Mouse (Mus musculus) adrenal gland, postnatal 14 days (tissue): ENCODE data around the gene Zbtb16. TPM values are rescaled to one million over a fixed set of nuclear protein-coding genes. Genes with fewer than 3 reads are reported as not detected.
A peak's percentile ranks its signal among the peaks of the same experiment; 100 is the strongest.

Source experiments
- DNase-seq: peaks from one replicate; pipeline ENCODE4 v3.0.0; 2021; ENCODE audit warnings: mixed read lengths
- total RNA-seq: library from RNA; stranded (reverse); gene quantifications from 2 replicates; pipeline ENCODE4 v1.2.3, GENCODE M21; 2021

Gene Zbtb16
- total RNA-seq, 1 experiment from 2014 or later, result 88.9 TPM

DNA sequence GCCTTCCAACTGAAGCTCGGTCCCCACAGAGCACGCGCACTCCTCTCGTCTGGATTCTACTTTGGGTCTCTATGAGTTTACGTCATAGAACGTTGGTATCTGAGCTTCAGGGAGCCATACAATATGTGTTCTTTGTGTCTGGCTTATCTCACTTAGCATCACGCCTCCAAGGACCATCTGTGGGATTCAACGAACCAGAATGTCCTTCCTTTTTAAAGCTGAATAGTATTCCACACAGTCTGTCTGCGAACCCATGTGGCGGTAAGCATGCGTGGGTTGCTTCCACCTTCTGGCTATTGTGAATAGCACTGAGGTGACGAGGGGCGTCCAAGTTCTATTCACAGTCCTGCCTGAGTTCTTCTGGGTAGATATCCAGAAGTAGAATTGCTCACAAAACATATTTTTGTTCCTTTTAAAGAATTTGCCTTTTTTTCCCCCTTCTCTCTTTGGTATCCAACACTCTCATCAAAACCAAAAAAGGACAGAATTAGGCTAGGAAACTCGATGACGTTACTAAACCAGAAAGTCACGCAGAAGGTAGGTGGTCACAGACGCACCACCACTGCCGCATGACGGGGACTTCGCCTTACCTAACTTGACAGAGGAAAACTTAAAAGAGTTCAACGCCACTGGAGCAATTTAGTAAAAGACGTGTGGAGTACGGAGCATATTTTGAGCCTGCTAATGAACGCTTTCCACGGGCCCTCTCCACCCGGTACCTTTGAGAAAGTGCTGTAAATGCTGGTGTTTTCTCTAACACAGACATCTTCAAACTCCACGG is 32.4 kb downstream of the Zbtb16 start:
- no peak for DNase-seq

DNA sequence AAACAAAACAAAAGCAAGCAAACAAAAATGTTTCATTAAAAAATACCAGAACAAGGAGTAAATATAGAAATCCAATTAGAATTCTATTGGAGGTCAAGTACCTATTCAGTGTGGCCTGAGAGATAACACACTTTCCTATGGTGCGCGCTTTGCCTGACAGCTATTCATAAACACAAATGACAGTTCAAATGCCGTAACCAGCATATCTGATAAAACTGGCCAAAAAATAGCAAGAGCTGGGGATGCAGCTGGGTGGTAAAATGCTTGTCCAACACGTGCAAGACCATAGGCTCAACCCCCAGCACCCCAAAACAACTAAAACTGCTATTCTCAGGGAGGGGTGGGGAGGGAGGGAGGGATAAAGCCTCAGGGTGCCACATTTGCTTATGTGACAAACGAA is 33.6 kb downstream of the Zbtb16 start:
- no peak for DNase-seq

DNA sequence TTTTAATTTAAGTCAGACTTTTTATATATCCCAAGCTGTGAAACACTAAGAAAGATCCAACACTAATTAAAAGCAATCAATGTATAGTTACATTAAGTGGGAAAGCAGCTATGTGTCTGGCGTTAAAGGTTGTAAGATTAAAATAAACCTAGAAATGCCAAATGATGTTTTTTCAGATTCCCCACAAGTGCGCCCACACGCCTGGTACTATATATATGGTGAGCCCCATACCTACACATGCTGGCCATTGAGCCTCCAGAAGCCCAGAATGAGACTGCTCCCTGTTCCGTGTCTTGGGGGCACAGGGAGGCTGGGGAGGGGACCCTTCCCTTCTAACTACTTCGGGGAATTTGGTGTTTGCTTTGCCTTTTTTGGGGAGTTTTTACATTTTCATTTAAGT is 34.7 kb downstream of the Zbtb16 start:
- no peak for DNase-seq

DNA sequence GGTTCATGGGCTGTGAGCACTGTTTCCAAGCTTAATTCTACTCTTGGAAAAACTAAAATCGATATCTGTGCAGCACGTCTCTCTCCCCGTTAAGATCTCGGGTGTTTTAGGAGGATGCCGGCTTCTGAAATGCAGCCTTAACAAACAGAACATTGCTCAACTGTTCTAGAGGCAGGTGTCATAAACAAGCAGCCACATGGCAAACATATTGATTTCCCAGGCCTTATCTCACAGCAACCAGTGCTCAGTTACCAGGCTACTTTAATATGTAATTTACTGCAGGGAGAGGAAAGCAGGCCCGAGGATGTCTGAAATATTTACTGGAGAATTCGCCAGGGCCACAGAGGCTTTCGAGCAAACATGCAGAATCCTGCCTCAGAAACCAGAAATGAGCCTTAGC is 35.4 kb downstream of the Zbtb16 start:
- DNase-seq, result no peak

DNA sequence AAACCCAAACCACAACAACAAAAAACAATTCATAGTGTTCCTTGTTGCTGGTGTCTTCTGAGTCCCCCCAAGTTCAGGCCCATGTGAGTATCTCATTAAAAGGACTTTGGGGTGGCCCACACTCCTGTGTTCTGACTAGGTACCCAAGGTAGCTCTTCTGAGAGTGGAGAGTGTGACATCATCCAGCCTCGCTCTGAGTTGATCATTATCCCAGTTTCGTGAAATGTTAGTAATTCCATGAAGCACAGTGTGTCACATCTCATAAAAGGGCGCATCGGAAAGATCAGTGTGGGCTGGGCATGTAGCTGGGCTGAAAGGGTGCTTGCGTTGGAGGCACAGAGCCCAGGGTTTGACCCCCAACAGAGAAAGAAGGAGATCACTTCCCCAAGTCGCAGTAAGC is 38.0 kb downstream of the Zbtb16 start:
- DNase-seq, result no peak

DNA sequence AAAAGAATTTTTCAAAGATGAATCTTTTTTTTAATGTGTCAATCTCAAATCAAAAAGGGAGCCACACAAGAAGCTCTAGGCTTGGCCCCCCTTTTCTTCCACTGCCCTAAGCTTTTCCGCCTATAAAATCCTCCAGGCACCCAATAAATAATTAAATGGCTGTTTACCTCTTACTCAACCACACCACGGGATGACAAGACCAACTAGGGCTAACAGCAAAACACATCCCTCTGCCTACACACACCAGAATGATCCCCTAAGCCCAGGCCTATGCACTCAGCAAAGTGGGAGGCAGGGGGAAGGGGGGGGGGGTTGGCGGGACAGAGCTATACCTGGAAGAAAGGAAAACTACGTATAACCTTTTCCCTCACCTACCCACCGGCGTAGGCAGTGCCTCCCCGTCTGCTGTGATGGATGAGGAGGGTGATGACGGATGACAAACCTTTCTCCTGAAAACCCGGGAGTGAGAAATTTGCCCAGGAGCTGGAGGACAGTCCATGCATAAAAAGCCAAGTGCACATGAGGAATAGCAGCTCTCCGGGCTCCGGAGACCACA is 39.7 kb downstream of the Zbtb16 start:
- no peak for DNase-seq

DNA sequence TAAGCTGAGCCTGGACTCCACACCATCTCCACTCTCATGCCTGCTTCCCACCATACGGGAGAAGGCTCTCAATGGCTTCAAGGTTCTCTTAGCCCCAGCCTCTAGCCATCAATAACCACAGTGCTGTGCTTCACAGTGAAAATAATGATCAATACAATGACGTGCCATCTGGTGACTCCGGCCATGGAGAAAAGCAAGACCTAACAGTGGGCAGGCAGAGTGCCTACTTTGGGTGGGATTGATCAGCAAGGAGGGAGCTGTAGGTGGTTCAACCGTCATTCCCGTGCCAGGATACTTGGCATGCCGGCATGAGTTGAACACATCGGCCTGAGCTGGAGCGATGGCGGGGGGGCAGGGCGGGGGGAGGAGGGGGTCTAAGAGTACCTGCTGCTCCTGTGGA is 40.3 kb downstream of the Zbtb16 start:
- no peak for DNase-seq

DNA sequence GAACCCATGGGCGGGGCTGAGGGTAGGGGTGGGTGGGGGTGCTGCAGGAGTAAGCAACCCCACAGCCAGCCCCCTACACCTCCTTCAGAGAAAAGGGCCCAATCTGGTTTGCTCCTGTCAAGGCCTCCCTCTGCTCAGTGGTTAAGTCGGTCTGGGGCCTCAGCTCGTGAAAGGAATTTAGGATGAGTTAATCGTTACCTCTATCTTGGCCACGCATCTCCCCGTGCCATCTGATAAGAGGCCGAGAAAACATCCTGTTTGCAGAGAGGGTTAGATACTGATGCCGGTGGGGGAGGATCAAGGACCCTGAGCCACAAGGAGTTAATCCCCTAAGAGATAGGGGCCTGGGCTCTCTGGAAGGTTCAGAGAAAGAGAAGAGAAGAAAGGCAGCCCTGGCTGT is 40.9 kb downstream of the Zbtb16 start:
- no peak for DNase-seq

DNA sequence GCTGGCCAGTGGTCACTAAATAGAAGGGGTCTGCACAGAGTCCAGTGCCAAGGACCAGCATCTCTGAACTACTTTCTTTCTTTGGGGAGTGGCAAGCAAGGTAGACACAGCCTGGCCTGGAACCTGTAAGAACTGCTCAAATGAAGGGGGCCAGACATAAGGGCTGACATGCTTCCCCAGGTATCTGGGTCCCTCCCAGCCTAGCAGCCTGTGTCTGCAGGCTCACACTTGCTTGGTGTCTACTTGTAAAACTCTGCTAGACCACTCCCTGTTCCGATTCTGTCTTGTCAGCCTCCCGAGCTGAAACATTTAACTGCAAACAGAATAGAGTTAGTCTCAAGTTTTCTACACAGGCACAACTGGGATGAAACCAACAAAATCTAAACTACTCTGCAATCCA is 41.6 kb downstream of the Zbtb16 start:
- DNase-seq, result no peak

DNA sequence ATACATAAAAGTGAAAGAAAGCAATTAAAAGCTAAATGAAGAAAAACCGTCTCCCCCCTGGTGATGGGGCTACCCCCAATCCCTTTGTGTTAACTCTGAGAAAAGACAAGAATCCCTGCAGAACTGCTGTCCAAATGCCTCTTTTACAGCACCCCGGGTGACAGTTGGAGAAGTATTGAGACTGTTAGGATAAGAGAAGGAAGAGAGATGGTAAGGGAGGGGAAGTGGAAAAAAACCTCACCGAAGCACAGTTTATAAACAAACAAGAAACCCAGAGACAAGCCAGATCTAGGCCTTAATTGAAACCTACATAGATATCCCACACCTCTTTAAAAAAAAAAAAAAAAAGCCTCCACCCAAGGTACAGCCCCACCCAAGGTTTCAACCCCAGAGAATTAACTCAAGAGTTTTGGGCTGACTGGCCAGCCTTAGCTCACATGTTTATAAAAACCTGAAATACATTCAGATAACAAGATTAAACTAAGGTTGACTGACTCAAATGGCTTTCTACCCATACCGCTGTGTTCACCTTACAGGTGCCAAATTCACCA is 42.3 kb downstream of the Zbtb16 start:
- DNase-seq, result no peak

DNA sequence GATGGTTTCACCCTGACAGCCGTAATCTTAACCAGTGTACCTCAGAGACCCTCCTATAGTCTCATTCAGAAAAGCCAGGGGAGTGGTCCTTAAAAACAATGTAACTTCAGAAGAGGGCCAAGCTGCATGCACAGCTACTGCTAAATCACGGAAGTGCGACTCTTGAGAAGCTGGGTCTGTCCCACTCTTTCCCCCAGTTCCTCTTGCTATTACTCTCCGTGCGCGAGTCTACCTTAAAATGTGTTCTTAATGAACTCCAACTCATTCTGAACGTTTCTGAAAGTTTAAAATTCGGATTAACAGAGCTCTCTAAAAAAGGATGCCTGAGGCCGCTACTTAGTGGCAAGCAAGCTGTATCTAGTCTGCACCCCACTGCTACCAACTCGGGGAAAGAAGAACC is 45.4 kb downstream of the Zbtb16 start:
- no peak for DNase-seq

DNA sequence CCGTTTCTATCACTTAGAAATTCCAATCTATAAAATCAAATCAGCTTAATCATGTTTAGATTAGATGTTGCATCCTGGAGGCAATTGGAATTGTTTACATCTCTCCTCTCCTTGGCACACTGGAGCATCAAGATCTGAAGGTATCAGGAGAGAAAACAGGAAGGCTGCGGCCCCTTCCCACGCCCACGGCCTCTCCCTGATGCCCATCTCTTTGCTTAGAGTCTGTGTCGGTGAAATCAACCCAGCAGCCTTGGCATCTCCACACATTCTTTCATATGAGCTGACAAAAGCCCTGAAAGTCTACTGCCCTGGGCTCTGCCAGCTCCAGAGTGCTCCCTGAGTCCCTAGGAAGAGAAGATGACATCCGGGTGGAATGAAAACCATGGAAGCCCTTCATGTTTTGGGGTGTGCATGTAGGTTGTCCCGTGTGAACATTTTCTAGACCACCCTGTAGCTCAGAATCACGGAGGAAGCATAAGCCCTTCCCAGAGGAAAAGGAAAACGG is 48.1 kb downstream of the Zbtb16 start:
- DNase-seq, result no peak

DNA sequence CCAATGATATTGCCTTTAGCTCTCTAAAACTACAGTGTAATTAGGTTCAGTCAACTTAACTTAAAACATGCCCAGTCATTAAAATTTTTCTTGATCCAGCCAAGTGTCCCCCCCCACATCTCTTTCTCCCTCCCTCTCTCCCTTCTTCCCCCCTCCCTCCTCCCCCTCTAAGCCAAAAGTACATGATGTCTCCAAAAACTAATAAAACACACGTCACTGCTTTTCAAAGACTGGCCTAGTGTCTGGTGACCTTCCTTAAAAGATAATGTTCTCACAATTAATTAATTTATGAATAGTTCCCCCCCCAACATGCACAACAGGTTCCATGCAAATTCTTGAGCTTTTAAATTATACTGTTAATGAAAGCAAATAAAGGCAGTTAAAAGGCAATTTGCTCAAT is 48.7 kb downstream of the Zbtb16 start:
- no peak for DNase-seq

DNA sequence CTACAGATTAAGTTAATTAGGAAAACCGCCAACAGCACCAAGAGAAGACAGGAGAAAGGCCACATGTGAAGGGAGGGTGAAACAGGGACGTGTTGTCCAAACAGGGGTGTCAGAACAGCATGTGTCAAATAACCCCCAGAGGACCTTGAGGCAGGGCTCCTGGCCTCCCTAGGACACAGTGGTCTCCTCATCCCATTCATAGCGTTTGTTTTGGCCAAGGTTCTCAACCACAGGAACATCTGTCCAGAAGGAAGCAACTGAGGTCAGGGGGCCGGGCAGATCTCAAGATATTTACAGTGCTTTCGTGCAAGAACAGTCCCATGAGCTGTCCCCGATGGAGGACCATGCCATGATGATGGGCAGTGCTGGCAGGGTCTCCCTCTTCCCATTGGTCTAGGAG is 49.2 kb downstream of the Zbtb16 start:
- DNase-seq, result peak; percentile 36

DNA sequence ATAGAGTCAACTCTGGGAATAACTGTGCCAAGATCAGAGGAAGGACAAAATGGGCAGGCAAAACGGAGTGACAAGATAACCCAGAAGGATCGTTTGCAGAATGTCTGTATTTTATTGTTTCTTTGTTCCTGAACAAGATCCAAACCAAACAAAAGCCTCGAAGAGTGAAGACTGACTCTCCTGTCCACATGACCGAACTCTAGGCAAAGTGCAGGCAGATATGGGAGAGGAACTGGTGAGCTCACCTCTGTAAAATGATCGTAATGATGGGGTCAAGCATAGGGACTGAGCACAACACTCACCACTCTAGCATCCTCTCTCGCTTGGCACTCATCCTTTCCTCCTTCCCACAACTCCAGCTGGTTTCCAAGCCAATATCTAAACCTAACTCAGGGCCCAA is 51.1 kb downstream of the Zbtb16 start:
- DNase-seq, result no peak

DNA sequence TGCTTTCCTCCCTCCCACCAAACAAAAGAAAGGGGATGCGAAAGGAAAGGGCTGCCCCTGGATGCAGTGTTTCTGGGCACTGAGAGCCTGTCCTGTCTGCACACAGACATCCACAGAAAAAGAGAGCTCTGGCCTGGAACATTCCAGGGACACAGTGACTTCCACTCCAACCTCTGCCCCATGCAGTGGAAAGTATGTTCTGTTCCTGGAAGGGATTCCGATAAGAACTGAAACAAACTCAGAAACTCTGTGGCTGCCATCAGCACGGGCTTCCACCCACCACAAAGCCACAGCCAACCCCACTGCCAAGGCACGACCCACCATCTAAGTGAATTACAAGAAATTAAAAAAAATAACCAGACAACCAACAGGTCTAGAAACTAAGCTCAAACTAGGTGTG is 52.7 kb downstream of the Zbtb16 start:
- DNase-seq, result no peak

DNA sequence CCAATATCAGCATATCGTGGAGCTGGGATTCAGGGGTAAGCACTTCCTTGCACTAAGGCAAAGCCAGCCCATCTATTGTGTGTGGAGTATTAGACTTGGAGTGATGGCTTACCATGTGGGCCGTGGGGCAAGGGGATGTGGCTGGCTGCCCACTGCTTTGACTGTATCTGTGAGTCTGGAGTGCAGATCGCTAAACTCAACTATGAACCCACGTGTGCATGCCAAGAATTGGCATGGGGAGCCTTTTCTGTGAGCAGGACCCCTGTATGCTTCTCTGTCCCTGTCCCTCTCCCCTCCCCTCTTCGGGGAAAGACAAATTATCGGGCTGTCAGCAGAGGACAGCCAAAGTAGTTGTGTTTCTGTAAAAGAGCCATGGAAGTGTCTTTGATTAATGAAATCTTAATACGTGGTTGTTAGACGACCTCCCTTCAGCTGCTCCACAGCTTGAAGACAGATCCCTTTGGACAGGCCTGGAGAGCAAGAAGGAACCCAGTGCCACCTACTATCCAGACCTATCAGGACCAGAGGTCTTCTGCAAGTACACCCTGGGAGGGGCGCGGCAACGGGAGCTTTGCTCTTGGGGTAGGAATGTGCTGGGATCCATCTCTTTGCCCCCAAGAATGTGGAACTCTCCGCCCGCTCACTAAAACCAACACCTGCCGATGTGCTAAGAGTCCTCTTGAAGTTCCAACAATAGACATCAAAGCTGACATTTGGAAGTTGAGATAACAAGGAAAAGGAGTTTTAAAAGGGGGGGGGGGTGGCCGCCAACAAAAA is 53.5 kb downstream of the Zbtb16 start:
- no peak for DNase-seq

DNA sequence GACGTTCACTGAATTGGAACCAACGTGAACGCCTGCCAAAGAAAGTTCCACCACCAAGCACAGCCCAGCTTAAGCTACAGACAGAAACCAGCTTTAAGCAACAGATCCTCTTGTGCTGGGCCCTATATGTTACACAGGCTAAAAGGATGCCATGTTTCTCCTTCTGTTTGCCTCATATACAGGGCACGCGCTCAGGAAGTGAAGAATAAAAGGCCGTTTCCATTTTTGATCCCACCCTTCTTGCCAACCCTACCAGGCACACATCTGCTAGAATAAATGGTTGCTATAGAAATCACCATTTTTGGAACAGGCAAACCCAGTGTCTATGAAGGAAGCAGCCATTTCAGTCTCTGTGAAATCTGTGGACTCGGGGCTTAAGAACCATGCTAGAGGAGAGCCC is 59.8 kb downstream of the Zbtb16 start:
- DNase-seq, result no peak

DNA sequence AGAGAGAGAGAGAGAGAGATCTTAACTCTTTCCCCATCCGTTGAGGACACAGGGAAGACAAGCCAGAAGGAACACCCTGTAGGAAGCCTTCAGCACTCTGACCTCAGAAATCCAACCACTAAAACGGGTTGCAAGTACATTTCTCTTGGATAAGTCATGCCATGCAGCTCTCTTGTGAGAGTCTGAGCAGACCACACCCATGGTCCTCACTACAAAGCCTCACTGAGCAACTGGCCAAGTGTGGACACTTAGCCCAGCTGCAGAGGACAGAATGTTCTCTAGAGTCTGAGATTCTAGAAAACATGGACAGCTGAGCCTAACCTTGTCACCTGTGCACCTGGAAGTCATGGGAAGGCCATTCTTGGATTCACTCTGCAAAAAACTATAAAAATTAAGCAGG is 60.5 kb downstream of the Zbtb16 start:
- no peak for DNase-seq

DNA sequence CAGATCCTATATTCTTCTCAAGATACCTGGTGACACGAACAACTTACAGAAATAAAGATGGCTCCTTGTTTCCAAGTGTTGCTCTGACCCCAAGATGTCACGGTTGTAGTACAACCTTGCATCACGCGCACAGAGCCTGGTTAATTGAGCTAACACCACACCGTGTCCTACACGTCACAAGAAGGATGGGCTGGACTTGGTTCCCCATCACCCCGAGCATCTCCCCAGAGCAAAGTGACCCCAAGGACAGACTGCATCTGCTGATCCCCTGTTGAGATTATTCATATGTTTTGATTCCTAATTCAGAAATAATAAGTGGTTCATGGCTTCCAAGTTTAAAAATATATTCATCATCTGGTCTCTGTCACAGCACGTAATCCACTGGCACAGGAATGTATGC is 62.3 kb downstream of the Zbtb16 start:
- DNase-seq, result no peak

DNA sequence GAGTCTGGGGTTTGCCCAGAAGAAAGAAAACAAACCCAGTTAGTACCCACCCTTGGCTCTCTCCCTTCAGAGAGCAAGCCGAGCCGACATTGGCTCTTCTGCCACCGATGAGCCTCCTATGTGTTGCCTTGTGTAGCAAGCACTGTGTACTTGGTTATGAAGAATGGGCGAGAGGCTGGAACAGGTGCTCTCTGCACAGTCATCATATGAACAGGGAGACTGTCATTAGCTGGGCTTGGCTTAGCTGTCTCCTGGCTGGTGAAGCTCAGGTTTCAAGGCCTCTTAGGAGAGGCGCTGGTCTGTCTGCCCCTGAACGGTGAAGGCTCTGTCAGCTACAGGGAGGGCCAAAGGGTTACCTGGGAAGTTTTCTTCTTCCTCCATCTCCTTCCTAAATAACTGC is 62.9 kb downstream of the Zbtb16 start:
- DNase-seq, result no peak

DNA sequence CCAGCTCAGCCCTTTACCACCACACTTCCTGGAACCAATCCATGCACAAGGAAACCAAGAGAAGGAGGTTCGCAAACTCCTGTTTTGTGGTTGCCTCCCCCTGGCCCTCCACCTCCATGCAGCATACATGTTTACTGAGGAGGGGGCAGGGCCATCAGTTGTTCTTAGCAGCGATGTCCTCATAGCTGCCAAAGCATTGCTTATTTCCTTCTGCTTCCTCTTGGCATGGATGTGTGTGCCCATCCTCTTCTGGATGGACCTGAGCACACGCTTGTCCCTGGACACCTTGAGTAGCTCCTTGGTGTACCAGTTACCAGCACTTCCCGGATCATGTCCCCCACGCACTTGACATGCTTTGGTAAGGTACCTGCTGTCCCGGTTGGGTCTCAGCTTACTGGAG is 64.5 kb downstream of the Zbtb16 start:
- DNase-seq, result no peak

DNA sequence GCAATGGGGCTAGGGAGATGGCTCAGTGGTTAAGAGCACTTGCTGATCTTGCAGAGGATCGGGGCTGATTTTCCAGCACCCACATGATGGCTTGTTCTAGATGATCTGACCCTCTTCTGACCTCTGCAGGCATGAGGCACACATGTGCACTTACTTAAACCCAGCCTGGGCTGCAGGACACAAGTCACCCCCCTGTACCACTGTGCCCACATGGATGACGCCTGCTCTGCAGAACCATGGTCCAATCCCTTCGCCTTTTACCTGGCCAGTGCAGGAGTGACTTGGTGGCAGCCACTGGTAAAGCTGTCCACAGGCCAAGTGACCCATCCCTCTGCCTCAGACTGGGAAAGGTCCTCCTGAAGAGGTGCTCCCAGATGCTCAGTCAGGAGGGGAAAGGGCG is 67.1 kb downstream of the Zbtb16 start:
- no peak for DNase-seq
